Comparison of ENCODE assay signal across 12 mouse cellular contexts in the genomic region with DNA sequence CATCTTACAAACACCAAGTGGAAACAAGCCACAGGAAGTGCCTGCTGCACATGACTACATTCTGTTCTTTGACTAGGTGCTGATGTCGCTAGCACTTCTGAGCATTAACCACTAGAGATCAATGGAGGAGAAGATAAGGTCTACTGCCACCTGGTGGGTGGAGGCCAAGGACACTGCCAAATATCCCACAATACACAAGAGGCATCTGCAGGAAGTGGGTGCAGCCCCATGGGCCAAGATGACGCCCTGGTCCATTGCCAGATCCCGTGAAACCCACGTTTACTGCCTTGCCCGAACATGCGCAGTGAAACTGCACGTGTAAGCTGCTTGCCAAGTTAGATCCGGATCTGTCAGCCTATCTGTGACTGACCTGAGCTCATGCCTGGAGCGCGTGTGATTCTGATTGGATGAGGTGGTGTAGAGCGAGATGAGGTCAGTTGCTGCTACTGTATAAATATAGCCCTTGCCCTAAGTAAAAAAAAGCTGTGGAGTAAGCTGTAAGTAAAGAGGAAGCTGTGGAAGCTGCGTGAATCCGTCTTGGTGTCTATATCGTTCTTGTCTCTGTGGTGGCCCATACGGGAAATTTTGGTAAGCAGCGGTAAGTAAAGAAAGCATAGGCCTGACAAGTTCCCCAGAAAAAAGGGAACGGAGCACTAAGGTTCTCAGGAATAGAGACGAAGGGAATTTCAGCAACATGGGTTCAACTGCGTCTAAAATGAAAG.
DNase-seq lines count a peak whose midpoint lies in the region; TF ChIP-seq lines count a peak whose summit lies in the region.
"Had no signal": no experiment of that assay in that cellular context is flagged by ENCODE, and none has a peak within 500 bp of the region (broad histone marks: within the 10 kb centered on the region; RNA-seq: fewer than 3 reads in every experiment).

No protein-coding gene starts in this region.

- H3K27ac ChIP-seq in heart, embryonic 10.5 days = no peak overlapping the region
- H3K27ac ChIP-seq: forebrain, embryonic 12.5 days; hindbrain, embryonic 12.5 days; limb, embryonic 12.5 days had no signal

- WGBS in heart, embryonic 10.5 days = 94% methylated on average over 19 of the region's 19 CpGs
- WGBS in lung, adult 2 months = 91% methylated on average over 19 of the region's 19 CpGs

- peaks cover 90% of the 10 kb centered on the region for H3K36me3 ChIP-seq in heart, embryonic 10.5 days

- intact Hi-C loops in left cerebral cortex, postnatal 4 days (cut with DNase I) = no loop called here

- peaks cover 7% of the 10 kb centered on the region for H3K9me3 ChIP-seq in heart, embryonic 10.5 days

- TF ChIP-seq CTCF in lung, adult 2 months (IDR thresholded peaks at IDR 0.05; ENCODE audit: insufficient read depth, low read length) = no peak

- no peaks in the 10 kb centered on the region for H3K27me3 ChIP-seq in heart, embryonic 10.5 days (ENCODE audit: insufficient read depth, poor library complexity, severe bottlenecking)
- H3K27me3 ChIP-seq: forebrain, embryonic 12.5 days; hindbrain, embryonic 12.5 days; limb, embryonic 12.5 days had no signal

- peak; percentile 97 for DNase-seq in heart, adult 11 months
- no peak for DNase-seq in heart, embryonic 10.5 days (ENCODE audit: low spot score)
- peak; percentile 25 for DNase-seq in lung, postnatal 36 days
- DNase-seq in lung, adult 2 months = no peak
- DNase-seq in brain, adult 2 months (ENCODE audit: low read depth, low spot score) = peak; percentile 44
- DNase-seq in naive thymus-derived CD4-positive, alpha-beta T cell, adult 2 months (ENCODE audit: low read depth) = peak; percentile 36
- no peak for DNase-seq in embryo, embryonic 11 days
- DNase-seq in left cerebral cortex, postnatal 4 days = no peak
- DNase-seq: cerebellum, adult 11-12 months had no signal

- H3K4me3 ChIP-seq in heart, embryonic 10.5 days = no peak overlapping the region
- no peak overlapping the region for H3K4me3 ChIP-seq in lung, adult 2 months (replicated peaks; ENCODE audit: extremely low read depth, low read depth, low read length)
- H3K4me3 ChIP-seq: forebrain, embryonic 12.5 days; hindbrain, embryonic 12.5 days; limb, embryonic 12.5 days had no signal

- TF ChIP-seq POLR2A in lung, adult 2 months (IDR thresholded peaks at IDR 0.05; ENCODE audit: borderline replicate concordance, extremely low read depth, low read depth, low read length) = no peak

- H3K4me1 ChIP-seq in heart, embryonic 10.5 days = no peaks in the 10 kb centered on the region
- no peaks in the 10 kb centered on the region for H3K4me1 ChIP-seq in lung, adult 2 months (ENCODE audit: control insufficient read depth, insufficient read depth, low read length)
- H3K4me1 ChIP-seq: forebrain, embryonic 12.5 days; hindbrain, embryonic 12.5 days; limb, embryonic 12.5 days had no signal

Comparison
In these comparisons a context has a peak if more than half of its experiments do, and no peak if none do; other contexts are left out.
1. DNase-seq: peak in heart, adult 11 months (single experiment), lung, postnatal 36 days (single experiment), brain, adult 2 months (single experiment) and naive thymus-derived CD4-positive, alpha-beta T cell, adult 2 months (single experiment); none in heart, embryonic 10.5 days (single experiment), lung, adult 2 months (single experiment), embryo, embryonic 11 days (single experiment) and left cerebral cortex, postnatal 4 days (single experiment).